Mouse (Mus musculus) thymus, adult 2 months (tissue): ENCODE measurements at regions not wholly inside any gene's neighbourhood (a gene's known extent, or its start where the extent isn't known, plus 50 kb on each side); places are given as distances from the start of the nearest gene placed in this dataset.

Experiments used
- CTCF ChIP-seq: fragments of 200-500 bp; IDR thresholded peaks from 2 replicates; pipeline ENCODE4 v1.5.1; 2012; ENCODE audit warnings: mild to moderate bottlenecking, control low read depth, low read length, moderate library complexity, borderline replicate concordance; ENCODE audit not compliant: control insufficient read depth, poor library complexity, insufficient read depth; ENCODE audit errors: extremely low read depth
- POLR2A ChIP-seq: fragments of 200-500 bp; IDR thresholded peaks from 2 replicates; pipeline ENCODE4 v1.6.1; 2012; ENCODE audit warnings: mild to moderate bottlenecking, low read length, control low read depth, moderate library complexity; ENCODE audit not compliant: control insufficient read depth, poor library complexity, insufficient read depth; ENCODE audit errors: extremely low read depth

- TF ChIP-seq CTCF (no peak), POLR2A (no peak)
These were observed 214.6 kb downstream of the Ube2cbp start for GRCm38 (mm10) chr9:86250197-86250596.
